Mouse (Mus musculus): ENCODE data around the gene Rbm12. TPM values are rescaled to one million over a fixed set of nuclear protein-coding genes. Genes with fewer than 3 reads are reported as not detected.
A peak's percentile ranks its signal among the peaks of the same experiment; 100 is the strongest.

The Rbm12 gene
- polyA plus RNA-seq, 1 experiment = 6.4 TPM

DNA sequence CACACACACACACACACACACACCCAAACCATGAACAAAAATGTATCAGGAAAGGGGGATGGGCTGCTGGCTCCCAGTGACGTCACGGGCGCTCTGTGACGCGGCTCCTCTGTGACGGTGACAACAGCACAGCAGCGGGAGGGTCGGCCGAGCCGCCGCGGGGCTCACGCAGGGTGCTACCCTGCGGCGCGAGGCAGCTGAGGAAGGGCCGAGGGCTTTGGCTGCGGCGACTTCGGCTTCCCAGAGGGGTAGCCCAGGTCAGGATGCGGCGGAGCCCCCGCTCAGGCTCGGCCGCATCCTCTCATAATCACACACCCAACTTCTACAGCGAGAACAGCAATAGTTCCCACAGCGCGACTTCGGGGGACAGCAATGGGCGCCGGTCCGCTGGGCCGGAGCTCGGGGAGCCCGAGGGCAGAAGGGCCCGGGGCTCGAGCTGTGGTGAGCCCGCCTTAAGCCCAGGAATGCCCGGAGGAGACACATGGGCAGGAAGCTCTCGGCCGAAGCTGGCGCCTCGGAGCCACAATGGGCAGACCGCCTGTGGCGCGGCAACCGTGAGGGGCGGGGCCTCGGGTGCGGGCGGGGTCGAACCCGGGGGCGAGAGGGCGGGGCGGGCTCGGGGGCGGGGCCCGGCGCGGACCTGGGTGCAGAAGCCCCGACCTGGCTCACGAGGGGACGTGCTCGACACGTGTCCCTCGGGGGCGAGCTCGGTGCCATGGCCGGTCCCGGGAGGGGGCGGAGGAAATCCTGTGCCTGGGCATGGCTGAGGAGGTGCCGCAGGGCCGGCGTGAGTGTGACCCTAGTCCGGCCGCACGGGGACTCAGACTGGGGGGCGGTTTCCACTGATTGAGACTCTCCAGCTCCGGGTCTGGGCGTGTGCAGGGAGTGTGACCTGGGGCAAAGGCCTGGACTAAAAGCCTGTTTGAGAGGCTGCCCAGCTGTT, 46.4 kb downstream of the Rbm12 start, which contains the start of gene Spag4:
Spag4 (plus strand) TSS at position 77 of the 943 bp plus-strand sequence.
- peak within 1 kb of the TSS; percentile 74 for H3K4me3 ChIP-seq (ENCODE audit: insufficient read depth, low read depth, low read length)
- no peak within 1 kb of the TSS for H3K27ac ChIP-seq (replicated peaks; ENCODE audit: low read depth, low read length)
- H3K4me1 ChIP-seq (ENCODE audit: control insufficient read depth, insufficient read depth, insufficient read length, low read length) = no peaks in the 10 kb centered on the region

DNA sequence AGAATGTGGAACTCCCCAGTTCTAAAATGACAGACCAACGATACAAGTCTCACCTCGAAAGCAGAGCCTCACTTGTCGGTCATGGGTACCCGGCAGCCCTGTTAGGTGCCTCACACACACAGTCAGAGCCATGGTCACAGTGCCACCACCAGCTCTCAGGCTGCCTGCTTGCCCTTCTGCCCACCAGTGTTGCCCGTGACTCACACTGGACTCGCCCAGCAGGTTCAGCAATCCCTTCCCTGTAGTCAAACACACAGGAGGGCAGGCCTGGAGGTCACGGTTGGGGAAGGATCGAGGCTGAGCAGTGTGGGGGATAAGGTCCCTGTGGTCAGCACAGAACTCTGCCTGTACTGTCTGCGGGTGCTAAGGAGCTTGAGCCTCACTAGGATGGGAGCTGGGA, 59.0 kb downstream of the Rbm12 start, which contains the start of gene Fer1l4:
Fer1l4 (minus strand) TSS at position 132 of the 400 bp plus-strand sequence.
- no peaks in the 10 kb centered on the region for H3K4me1 ChIP-seq (ENCODE audit: control insufficient read depth, insufficient read depth, insufficient read length, low read length)
- no peak within 1 kb of the TSS for H3K27ac ChIP-seq (replicated peaks; ENCODE audit: low read depth, low read length)
- no peak within 1 kb of the TSS for H3K4me3 ChIP-seq (ENCODE audit: insufficient read depth, low read depth, low read length)

DNA sequence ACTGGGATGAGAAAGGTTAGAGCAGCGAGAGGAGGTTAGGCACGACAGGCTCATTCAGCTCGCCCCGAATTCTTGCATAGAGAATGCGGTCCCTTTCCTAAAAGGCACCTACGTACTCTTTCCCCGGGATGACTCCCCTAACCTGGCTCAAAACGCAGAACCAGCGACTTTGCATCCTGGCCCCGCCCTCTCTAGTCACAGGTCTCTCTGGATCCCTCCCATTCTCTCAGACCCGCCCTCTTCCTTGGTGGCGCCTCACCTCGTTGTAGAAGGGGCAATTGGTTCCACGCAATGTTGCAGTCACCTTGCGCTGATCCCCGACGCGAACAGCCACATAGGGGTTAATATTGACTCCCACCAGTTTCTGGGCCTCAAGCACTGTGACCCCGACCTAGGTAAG, 63.8 kb downstream of the Rbm12 start:
- H3K4me3 ChIP-seq (ENCODE audit: insufficient read depth, low read depth, low read length) = no peak overlapping the region
- no peak overlapping the region for H3K27ac ChIP-seq (replicated peaks; ENCODE audit: low read depth, low read length)
- H3K4me1 ChIP-seq (ENCODE audit: control insufficient read depth, insufficient read depth, insufficient read length, low read length) = no peaks in the 10 kb centered on the region

DNA sequence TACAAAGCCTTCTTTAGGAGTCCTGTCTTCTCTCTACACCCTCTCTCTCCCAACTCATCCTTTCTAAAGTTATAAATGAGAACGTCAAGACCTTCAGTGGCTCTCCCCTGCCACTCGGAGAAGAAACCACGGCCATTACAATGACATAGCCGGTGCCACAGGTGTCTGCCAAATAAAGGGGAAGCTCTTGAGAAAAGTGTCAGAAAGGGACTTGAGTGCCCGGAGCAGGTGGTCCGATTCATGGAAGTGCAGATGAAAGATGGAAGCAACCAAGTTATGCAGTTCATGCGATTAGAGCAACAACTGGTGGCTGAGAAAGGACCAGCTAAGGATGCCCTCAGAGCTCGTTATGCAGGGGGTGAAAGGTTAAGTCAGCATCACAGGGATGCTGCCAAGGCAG, 68.9 kb downstream of the Rbm12 start:
- H3K4me1 ChIP-seq (ENCODE audit: control insufficient read depth, insufficient read depth, insufficient read length, low read length) = no peaks in the 10 kb centered on the region
- H3K4me3 ChIP-seq (ENCODE audit: insufficient read depth, low read depth, low read length) = no peak overlapping the region
- no peak overlapping the region for H3K27ac ChIP-seq (replicated peaks; ENCODE audit: low read depth, low read length)

Other genes with a start within 250 kb of the Rbm12 start
- gene Uqcc1, start 181.7 kb downstream of the Rbm12 start, polyA plus RNA-seq (2012; ENCODE audit: insufficient read depth, insufficient read length, missing spikeins) = 178 and 202 TPM in 2 replicates
- gene Gm15557, start 171.2 kb downstream of the Rbm12 start, polyA plus RNA-seq (2012; ENCODE audit: insufficient read depth, insufficient read length, missing spikeins) = not detected in 2 replicates
- gene Gdf5, start 166.6 kb downstream of the Rbm12 start, polyA plus RNA-seq (2012; ENCODE audit: insufficient read depth, insufficient read length, missing spikeins) = 2.4 and 3.1 TPM in 2 replicates
- 2.6 and 3.4 TPM in 2 replicates for gene Cep250, start 155.5 kb downstream of the Rbm12 start, polyA plus RNA-seq (2012; ENCODE audit: insufficient read depth, insufficient read length, missing spikeins)
- 2.4 and 2.6 TPM in 2 replicates for gene 6430550D23Rik, start 104.0 kb downstream of the Rbm12 start, polyA plus RNA-seq (2012; ENCODE audit: insufficient read depth, insufficient read length, missing spikeins)
- 62.3 and 99.2 TPM in 2 replicates for gene Ergic3, start 103.9 kb downstream of the Rbm12 start, polyA plus RNA-seq (2012; ENCODE audit: insufficient read depth, insufficient read length, missing spikeins)
- gene Fer1l4, start 59.0 kb downstream of the Rbm12 start, polyA plus RNA-seq (2012; ENCODE audit: insufficient read depth, insufficient read length, missing spikeins) = not detected in 2 replicates
- 4.0 and 5.4 TPM in 2 replicates for gene Spag4, start 46.8 kb downstream of the Rbm12 start, polyA plus RNA-seq (2012; ENCODE audit: insufficient read depth, insufficient read length, missing spikeins)
- 31.6 and 33.3 TPM in 2 replicates for gene Cpne1, start within 50 bp of the Rbm12 start, polyA plus RNA-seq (2012; ENCODE audit: insufficient read depth, insufficient read length, missing spikeins)
- 2.9 and 4.3 TPM in 2 replicates for gene Gm28036, start 15.1 kb upstream of the Rbm12 start, polyA plus RNA-seq (2012; ENCODE audit: insufficient read depth, insufficient read length, missing spikeins)
- gene Romo1, start 32.1 kb upstream of the Rbm12 start, polyA plus RNA-seq (2012; ENCODE audit: insufficient read depth, insufficient read length, missing spikeins) = 723 and 898 TPM in 2 replicates
- gene Nfs1, start 32.2 kb upstream of the Rbm12 start, polyA plus RNA-seq (2012; ENCODE audit: insufficient read depth, insufficient read length, missing spikeins) = 107 and 161 TPM in 2 replicates
- 113 and 143 TPM in 2 replicates for gene Rbm39, start 68.3 kb upstream of the Rbm12 start, polyA plus RNA-seq (2012; ENCODE audit: insufficient read depth, insufficient read length, missing spikeins)
- gene Phf20, start 84.5 kb upstream of the Rbm12 start, polyA plus RNA-seq (2012; ENCODE audit: insufficient read depth, insufficient read length, missing spikeins) = 9.1 and 17.5 TPM in 2 replicates
- gene Cnbd2, start 200.3 kb upstream of the Rbm12 start, polyA plus RNA-seq (2012; ENCODE audit: insufficient read depth, insufficient read length, missing spikeins) = 1.5 and 2.0 TPM in 2 replicates
- gene Scand1, start 200.7 kb upstream of the Rbm12 start, polyA plus RNA-seq (2012; ENCODE audit: insufficient read depth, insufficient read length, missing spikeins) = 42.6 and 48.3 TPM in 2 replicates